Mouse (Mus musculus) forebrain, embryonic 13.5 days (tissue): ENCODE measurements at regions not wholly inside any gene's neighbourhood (a gene's known extent, or its start where the extent isn't known, plus 50 kb on each side); places are given as distances from the start of the nearest gene placed in this dataset.

Source experiments
- ATAC-seq: fragments of 200-750 bp; cut with Nextera tagmentation; 2 replicates; pipeline ENCODE4 v1.8.0; 2017
- H3K27ac ChIP-seq: fragments of 300-500 bp; sonication (generic); 2 replicates; pipeline ENCODE4 v1.5.1; 2015; ENCODE audit warnings: inconsistent platforms, mild to moderate bottlenecking, moderate library complexity
- H3K27me3 ChIP-seq: fragments of 300-500 bp; sonication (generic); 2 replicates; pipeline ENCODE4 v1.6.1; 2015; ENCODE audit warnings: mild to moderate bottlenecking, inconsistent platforms
- H3K36me3 ChIP-seq: fragments of 300-500 bp; sonication (generic); 2 replicates; pipeline ENCODE4 v1.6.1; 2015; ENCODE audit warnings: mild to moderate bottlenecking, inconsistent platforms; ENCODE audit not compliant: poor library complexity, severe bottlenecking
- H3K4me1 ChIP-seq: fragments of 300-500 bp; sonication (generic); 2 replicates; pipeline ENCODE4 v1.6.1; 2015; ENCODE audit warnings: inconsistent platforms
- H3K4me2 ChIP-seq: fragments of 300-500 bp; sonication (generic); 2 replicates; pipeline ENCODE4 v1.6.1; 2015; ENCODE audit warnings: inconsistent platforms, mild to moderate bottlenecking, moderate library complexity
- H3K4me3 ChIP-seq: fragments of 300-500 bp; sonication (generic); 2 replicates; pipeline ENCODE4 v1.5.1; 2015; ENCODE audit warnings: mild to moderate bottlenecking, inconsistent platforms
- H3K9ac ChIP-seq: fragments of 300-500 bp; sonication (generic); 2 replicates; pipeline ENCODE4 v1.6.1; 2015; ENCODE audit warnings: mild to moderate bottlenecking, inconsistent platforms
- H3K9me3 ChIP-seq: fragments of 300-500 bp; sonication (generic); replicated peaks from 2 replicates; pipeline ENCODE4 v1.6.1; 2016; ENCODE audit warnings: inconsistent platforms
- WGBS: fragments of 180-500 bp; shearing (Covaris S2); methylation state at CpG from one replicate; pipeline ENCODE4 v1.1.7; 2015; 5-methylcytosine and 5-hydroxymethylcytosine counted together

DNA sequence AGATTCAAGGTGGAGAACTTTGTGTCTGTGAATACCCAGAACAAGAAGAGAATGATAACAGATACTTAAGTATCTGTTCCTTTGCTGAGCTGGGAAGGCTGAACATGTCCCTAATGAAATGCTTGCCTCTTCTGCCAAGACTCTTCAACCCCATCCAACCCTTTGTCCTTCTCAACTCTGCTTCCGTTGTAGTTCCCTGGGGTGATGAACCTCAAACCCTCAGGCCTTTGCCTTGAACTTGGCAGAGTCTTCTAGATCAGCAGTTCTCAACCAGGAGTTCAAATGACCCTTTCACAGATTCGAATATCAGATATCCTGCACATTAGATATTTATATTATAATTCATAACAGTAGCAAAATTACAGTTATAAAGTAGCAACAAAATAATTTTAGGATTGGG is 192.5 kb upstream of the Tbx3 start:
- 87% methylated on average over 2 of the region's 2 CpGs for WGBS
- Histone ChIP-seq H3K4me3 (no peak overlapping the region), H3K36me3 (no peaks in the 10 kb centered on the region), H3K9ac (no peak overlapping the region), H3K4me1 (peaks cover 9% of the 10 kb centered on the region), H3K9me3 (0 out of 2 replicates have a peak, but pooled peaks cover 3% of the 10 kb centered on the region), H3K27ac (no peak overlapping the region), H3K27me3 (no peaks in the 10 kb centered on the region), H3K4me2 (no peak overlapping the region)
- ATAC-seq, result no peak

DNA sequence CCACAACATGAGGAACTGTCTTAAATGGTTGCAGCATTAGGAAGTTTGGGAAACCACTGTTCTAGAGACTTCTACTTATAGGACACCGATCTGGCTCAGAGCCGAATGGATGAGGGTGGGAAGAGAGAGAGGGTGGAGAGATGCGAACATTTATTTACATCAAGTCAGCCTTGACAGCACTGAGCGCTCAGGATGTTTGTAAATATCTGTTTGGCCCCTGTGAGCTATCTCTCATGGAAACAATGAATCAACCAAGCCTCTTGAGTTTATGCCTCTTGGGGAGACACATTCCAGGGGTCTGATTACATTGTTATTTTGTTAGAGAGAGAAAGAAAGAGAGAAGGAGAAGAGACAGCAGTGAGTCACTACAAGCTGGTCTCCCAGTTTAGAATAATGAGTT is 192.1 kb upstream of the Tbx3 start:
- no peak overlapping the region for H3K4me2 ChIP-seq
- no peak overlapping the region for H3K27ac ChIP-seq
- 0 out of 2 replicates have a peak, but pooled peaks cover 3% of the 10 kb centered on the region for H3K9me3 ChIP-seq
- H3K36me3 ChIP-seq, result no peaks in the 10 kb centered on the region
- no peak overlapping the region for H3K9ac ChIP-seq
- no peak overlapping the region for H3K4me3 ChIP-seq
- no peaks in the 10 kb centered on the region for H3K27me3 ChIP-seq
- no peak for ATAC-seq
- peaks cover 9% of the 10 kb centered on the region for H3K4me1 ChIP-seq
- 92% methylated on average over 4 of the region's 4 CpGs for WGBS

DNA sequence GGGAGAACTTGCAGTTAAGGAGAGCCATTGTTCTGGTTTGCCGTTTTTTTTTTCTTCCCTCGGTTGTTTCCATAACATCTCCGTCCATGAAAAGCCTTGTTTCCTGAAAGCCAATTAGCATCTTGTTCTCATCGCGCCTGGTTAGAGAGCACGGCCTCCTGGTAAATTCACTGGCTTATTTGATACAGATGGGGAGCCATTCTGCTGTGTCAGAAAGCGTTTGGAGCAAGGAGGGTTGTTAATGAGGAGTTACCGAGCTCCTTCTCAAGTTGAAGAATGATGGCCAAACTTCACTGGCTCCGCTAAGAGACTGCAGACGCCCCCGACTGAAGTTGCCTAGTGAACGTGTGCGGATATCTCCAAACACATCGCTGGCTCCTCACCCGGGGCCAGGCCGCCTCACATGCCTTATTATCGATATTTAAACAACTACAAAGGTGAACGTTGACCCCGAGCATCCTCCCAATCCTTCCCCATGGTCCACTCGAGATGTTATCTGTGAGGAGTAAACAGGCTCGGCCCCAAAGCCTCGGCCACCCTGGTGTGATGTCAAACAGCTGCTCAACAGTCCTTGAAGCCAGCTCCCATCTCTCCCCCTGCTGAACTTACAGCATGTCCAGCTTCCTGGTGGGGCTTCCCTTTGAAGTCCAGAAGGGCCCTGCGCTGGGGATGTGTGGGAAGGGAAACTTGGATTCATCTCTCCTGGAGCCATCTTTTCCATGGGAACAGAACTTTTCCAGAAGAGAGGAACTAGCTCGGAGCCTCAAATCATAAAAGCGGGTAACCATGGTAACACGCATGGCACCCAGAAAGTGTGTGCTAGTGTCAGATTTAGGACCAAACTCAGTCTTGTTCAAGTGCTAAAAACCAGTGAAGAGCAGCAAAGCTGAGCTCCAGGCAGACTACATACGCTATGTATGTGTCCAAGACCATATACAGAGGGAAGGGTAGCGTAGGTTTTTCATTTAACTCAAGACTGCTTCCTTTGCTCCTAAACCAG is 190.0 kb upstream of the Tbx3 start:
- H3K9me3 ChIP-seq, result no peaks in the 10 kb centered on the region
- no peaks in the 10 kb centered on the region for H3K36me3 ChIP-seq
- H3K9ac ChIP-seq, result no peak overlapping the region
- no peaks in the 10 kb centered on the region for H3K27me3 ChIP-seq
- H3K4me2 ChIP-seq, result no peak overlapping the region
- no peak overlapping the region for H3K27ac ChIP-seq
- ATAC-seq, result no peak
- H3K4me1 ChIP-seq, result peaks cover 9% of the 10 kb centered on the region
- 56% methylated on average over 28 of the region's 28 CpGs for WGBS
- H3K4me3 ChIP-seq, result no peak overlapping the region

DNA sequence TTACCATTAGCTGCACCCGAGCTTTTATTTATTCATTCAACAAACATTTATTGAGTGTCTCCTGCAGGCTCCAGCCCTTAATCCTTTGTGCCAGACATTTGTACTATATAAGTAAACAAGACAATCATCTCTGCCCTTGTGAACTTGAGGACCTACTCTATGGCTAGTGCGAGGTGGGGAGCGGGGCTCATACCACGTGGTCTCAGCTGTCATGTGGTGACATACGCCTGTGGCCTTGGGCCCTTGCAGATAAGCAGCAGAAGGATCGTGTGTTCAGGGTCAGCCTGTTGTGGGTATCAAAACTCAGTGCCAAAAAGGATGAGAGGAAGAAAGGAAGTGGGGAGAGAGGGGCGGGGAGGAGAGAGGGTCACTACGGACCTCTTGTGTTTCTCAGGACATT is 186.8 kb upstream of the Tbx3 start:
- peaks cover 9% of the 10 kb centered on the region for H3K4me1 ChIP-seq
- H3K4me2 ChIP-seq, result no peak overlapping the region
- H3K4me3 ChIP-seq, result no peak overlapping the region
- ATAC-seq, result no peak
- no peak overlapping the region for H3K27ac ChIP-seq
- no peaks in the 10 kb centered on the region for H3K9me3 ChIP-seq
- H3K9ac ChIP-seq, result no peak overlapping the region
- 94% methylated on average over 8 of the region's 8 CpGs for WGBS
- no peaks in the 10 kb centered on the region for H3K27me3 ChIP-seq
- H3K36me3 ChIP-seq, result no peaks in the 10 kb centered on the region

DNA sequence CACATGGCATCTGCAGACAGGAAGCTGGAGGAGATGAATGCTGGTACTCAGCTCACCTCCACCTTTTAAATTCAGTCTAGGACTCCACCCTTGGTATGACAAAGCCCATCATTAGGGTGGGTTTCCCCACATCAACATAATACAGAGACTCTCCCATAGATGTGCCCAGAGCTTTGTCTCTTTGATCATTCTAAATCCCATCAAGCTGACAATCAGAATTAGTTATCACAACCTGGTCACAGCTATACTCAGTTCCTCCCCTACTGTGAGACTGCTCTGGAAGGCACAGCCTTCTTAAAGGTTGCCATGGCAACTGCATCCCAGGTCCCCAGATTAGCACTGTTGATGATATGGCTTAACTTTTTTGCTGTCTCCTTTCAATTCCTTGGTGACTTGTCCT is 184.3 kb upstream of the Tbx3 start:
- Histone ChIP-seq H3K27me3 (no peaks in the 10 kb centered on the region), H3K9ac (no peak overlapping the region), H3K4me3 (no peak overlapping the region), H3K27ac (no peak overlapping the region), H3K36me3 (no peaks in the 10 kb centered on the region), H3K9me3 (no peaks in the 10 kb centered on the region), H3K4me2 (no peak overlapping the region), H3K4me1 (no peaks in the 10 kb centered on the region)
- no peak for ATAC-seq

DNA sequence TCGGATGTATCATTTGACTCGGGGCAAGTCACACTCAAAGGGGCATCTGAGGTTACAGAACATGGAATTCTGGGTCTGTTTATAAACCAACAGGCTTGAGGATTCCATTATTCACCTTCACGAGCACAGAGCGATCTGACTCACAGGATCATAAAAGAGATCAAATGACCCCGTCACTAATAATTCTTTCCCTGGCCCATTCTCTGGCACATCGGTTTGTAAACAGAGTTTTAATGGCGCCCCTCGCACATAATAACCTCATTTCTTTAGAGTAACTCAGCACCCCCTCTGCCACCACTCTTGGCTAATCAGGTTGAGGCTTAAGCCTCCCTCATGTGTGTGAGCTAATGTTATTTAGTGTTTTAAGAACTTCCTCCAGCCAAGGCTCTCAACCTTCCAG is 183.3 kb upstream of the Tbx3 start:
- Histone ChIP-seq H3K4me2 (no peak overlapping the region), H3K27me3 (no peaks in the 10 kb centered on the region), H3K4me1 (no peaks in the 10 kb centered on the region), H3K36me3 (no peaks in the 10 kb centered on the region), H3K9me3 (no peaks in the 10 kb centered on the region), H3K9ac (no peak overlapping the region), H3K4me3 (no peak overlapping the region), H3K27ac (no peak overlapping the region)
- 74% methylated on average over 8 of the region's 8 CpGs for WGBS
- no peak for ATAC-seq

DNA sequence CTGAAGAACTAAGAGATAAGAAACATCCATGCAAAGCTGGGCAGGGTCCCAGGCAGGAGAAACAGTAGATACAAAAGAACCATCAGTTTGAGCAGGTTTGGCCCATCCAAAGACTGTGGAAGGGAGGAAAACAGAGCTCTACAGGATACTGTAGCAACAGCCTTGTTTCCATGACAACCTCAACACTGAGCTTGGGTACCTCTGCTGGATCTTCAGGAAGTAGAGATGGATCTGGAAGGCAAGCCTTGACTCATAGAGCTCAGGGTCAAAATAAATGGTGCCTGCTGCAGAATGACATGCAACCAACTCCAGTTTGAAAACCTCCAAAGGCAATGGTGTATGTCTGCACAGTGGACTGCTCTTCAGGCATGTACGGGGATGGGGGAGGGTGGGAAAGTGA is 173.0 kb upstream of the Tbx3 start:
- Histone ChIP-seq H3K36me3 (no peaks in the 10 kb centered on the region), H3K9me3 (no peaks in the 10 kb centered on the region), H3K27me3 (no peaks in the 10 kb centered on the region), H3K27ac (no peak overlapping the region), H3K9ac (no peak overlapping the region), H3K4me3 (no peak overlapping the region), H3K4me1 (no peaks in the 10 kb centered on the region), H3K4me2 (no peak overlapping the region)
- no peak for ATAC-seq
- WGBS, result 96% methylated on average over 1 of the region's 1 CpGs

DNA sequence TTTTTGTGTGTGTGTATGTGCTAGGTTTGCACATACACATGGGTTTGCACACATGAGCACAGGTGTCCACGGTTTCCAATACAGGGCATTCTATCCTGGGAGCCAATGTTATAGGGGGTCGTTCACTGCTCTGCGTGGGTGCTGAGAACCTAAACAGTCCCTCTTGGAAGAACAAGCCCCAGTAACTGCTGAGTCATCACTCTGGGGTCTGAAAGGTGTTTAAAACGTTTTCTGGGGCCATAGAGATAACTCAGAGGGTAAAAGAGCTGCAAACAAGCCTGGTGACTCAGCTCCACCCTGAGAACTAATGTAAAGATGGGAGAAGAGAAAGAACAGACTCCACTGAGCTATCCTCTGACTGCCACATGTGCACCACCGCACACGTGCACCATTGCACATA is 172.0 kb upstream of the Tbx3 start:
- Histone ChIP-seq H3K9ac (no peak overlapping the region), H3K9me3 (no peaks in the 10 kb centered on the region), H3K27me3 (no peaks in the 10 kb centered on the region), H3K4me2 (no peak overlapping the region), H3K4me3 (no peak overlapping the region), H3K27ac (no peak overlapping the region), H3K36me3 (no peaks in the 10 kb centered on the region), H3K4me1 (no peaks in the 10 kb centered on the region)
- 73% methylated on average over 6 of the region's 6 CpGs for WGBS
- ATAC-seq, result no peak

DNA sequence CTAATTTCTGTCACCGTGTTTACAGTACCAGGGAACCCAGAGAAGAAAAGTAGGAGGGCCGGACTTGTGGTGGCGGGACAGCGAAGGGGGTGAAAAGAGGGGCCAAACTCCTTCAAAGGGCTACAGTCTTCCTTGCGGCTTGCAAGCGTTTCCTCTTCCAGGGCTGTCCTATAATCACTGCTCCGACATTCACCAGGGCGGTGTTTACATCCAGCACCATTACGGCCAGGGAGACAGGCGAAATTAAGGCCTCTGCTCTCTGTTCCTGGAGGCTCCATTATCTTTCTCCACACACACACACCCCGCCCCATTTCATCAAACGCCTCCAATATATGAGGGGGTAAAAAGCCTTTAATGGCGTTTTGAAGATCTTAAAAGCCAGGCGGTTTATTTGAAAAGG is 162.8 kb upstream of the Tbx3 start:
- Histone ChIP-seq H3K4me1 (no peaks in the 10 kb centered on the region), H3K9ac (no peak overlapping the region), H3K27ac (no peak overlapping the region), H3K9me3 (no peaks in the 10 kb centered on the region), H3K36me3 (no peaks in the 10 kb centered on the region), H3K27me3 (no peaks in the 10 kb centered on the region), H3K4me3 (no peak overlapping the region), H3K4me2 (no peak overlapping the region)
- ATAC-seq, result no peak
- 86% methylated on average over 14 of the region's 14 CpGs for WGBS

DNA sequence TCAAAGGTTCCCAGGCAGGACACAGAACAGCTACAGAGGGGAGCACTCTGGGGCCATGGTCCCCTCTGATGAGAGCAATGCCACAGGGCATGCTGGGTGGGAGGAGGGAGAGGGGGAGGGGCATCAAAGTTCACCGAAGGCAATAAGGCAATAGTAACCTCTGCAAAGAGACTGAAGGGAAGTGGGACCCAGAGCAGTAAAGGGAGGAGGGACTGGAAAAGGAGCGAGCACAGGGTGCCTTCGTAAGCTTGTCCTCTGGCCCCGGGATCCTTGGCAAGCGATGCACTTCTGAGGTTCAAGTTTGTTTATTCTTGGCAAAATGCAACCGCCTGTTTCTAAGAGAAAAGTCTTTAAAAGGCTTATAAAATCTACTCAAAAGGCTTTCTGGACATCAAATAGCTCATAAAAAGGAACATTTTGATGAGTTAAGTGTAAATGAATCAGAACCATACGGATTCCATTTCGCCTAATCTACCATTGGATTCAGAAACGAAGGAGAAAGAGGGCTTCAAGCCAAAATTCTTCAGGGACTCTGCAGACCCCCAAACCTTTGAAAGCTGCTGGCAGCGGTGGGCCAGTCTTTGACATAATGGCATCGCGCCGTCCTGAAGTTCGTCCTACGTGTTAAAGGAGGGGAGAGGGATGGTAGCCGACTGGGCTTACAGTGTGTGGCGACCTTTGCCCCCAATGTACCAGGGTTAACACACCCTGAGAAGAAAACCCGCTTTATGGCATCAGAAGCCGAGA is 151.8 kb upstream of the Tbx3 start:
- no peak overlapping the region for H3K4me3 ChIP-seq
- ATAC-seq, result no peak
- H3K36me3 ChIP-seq, result no peaks in the 10 kb centered on the region
- 84% methylated on average over 19 of the region's 19 CpGs for WGBS
- no peak overlapping the region for H3K9ac ChIP-seq
- H3K9me3 ChIP-seq, result no peaks in the 10 kb centered on the region
- H3K27ac ChIP-seq, result no peak overlapping the region
- peaks cover 5% of the 10 kb centered on the region; the same call in 1 of the 2 replicates for H3K27me3 ChIP-seq
- no peaks in the 10 kb centered on the region for H3K4me1 ChIP-seq
- no peak overlapping the region for H3K4me2 ChIP-seq

DNA sequence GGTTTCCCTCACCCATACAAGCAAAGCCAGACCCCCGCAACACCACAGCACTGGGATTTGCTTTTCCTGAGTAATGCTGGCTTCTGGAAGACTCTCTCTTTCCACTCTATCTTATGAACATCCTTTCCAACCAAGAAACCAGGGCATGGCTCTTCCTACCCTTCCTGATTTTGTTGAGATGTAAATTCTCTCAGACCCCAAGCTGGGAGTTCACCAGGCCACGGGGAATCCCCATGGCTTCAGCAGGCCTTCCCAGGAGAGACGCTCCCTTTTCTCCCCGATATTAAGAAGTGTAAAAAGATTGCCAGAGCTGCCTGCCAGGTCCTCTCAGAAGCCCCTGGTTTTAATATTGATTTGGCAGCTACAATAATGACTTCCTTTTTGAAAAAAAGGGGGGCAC is 146.3 kb upstream of the Tbx3 start:
- H3K36me3 ChIP-seq, result no peaks in the 10 kb centered on the region
- no peak overlapping the region for H3K9ac ChIP-seq
- H3K4me3 ChIP-seq, result no peak overlapping the region
- H3K27ac ChIP-seq, result no peak overlapping the region
- H3K27me3 ChIP-seq, result peaks cover 5% of the 10 kb centered on the region; the same call in 1 of the 2 replicates
- H3K4me2 ChIP-seq, result no peak overlapping the region
- no peaks in the 10 kb centered on the region for H3K4me1 ChIP-seq
- no peaks in the 10 kb centered on the region for H3K9me3 ChIP-seq
- no peak for ATAC-seq
- 60% methylated on average over 4 of the region's 4 CpGs for WGBS

DNA sequence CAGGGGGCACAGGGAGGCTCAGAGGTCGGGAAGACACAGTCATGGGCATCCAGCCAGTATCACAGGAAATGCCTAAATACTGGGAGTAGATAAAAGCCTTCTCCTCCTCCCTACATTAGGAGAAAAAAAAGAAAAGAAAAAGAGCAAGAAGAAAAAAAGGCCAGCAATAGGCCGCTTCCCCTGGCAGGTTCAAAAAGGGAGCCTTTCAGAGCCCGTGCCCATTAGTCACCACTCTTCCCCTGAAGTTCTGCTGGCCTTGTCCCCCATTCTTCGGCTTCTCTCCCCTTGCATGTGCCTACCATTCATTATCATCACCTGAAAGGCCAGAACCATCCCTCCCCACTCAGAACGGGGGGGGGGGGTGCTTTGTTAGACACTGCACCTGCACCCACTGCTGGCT is 144.5 kb upstream of the Tbx3 start:
- no peaks in the 10 kb centered on the region for H3K36me3 ChIP-seq
- WGBS, result 45% methylated on average over 5 of the region's 5 CpGs
- no peak for ATAC-seq
- H3K27me3 ChIP-seq, result peaks cover 5% of the 10 kb centered on the region; the same call in 1 of the 2 replicates
- no peak overlapping the region for H3K4me2 ChIP-seq
- no peak overlapping the region for H3K9ac ChIP-seq
- no peak overlapping the region for H3K27ac ChIP-seq
- H3K4me1 ChIP-seq, result peaks cover 6% of the 10 kb centered on the region; the same call in 1 of the 2 replicates
- no peaks in the 10 kb centered on the region for H3K9me3 ChIP-seq
- H3K4me3 ChIP-seq, result no peak overlapping the region
